Mouse (Mus musculus) bone marrow, adult 2 months (tissue): ENCODE measurements around the gene Jaml.

Experiments used
- CTCF ChIP-seq: fragments of 200-500 bp; IDR thresholded peaks from 2 replicates; pipeline ENCODE4 v1.5.1; 2011; ENCODE audit warnings: low read length, control low read depth; ENCODE audit not compliant: control insufficient read depth, insufficient read depth
- POLR2A ChIP-seq: fragments of 200-500 bp; IDR thresholded peaks from 2 replicates; pipeline ENCODE4 v1.6.1; 2011; ENCODE audit warnings: low read depth, mild to moderate bottlenecking, control low read depth, low read length, borderline replicate concordance; ENCODE audit not compliant: control insufficient read depth

- TF ChIP-seq CTCF (no peak), POLR2A (no peak)
These were observed 36.0 kb upstream of the Jaml start for GRCm38 (mm10) chr9:45042947-45043346.
